Mouse (Mus musculus): ENCODE results near the gene Zim1. TPM values are rescaled to one million over a fixed set of nuclear protein-coding genes. Genes with fewer than 3 reads are reported as not detected.

Zim1 gene
- total RNA-seq (2023), result not detected

GRCm38 (mm10) chr7:6696241-6697045 is at the start of gene Zim1:
TSS of gene Zim1 (minus strand) at chr7:6696450.

GRCm38 (mm10) chr7:6730241-6730640 is 34.0 kb upstream of the Zim1 start, which contains the start of the genes Peg3 and Usp29:
TSS of gene Peg3 (minus strand) at chr7:6730431.
TSS of gene Usp29 (plus strand) at chr7:6730578.

Other genes with a start within 250 kb of the Zim1 start
- not detected for gene Olfr1336, start 240.3 kb downstream of the Zim1 start, total RNA-seq (2023)
- not detected for gene Olfr1346, start 229.3 kb downstream of the Zim1 start, total RNA-seq (2023)
- not detected for gene Olfr5, start 209.5 kb downstream of the Zim1 start, total RNA-seq (2023)
- gene Olfr1347, start 196.7 kb downstream of the Zim1 start, total RNA-seq (2023), result not detected
- not detected for gene Olfr1348, start 187.7 kb downstream of the Zim1 start, total RNA-seq (2023)
- gene Olfr1349, start 173.5 kb downstream of the Zim1 start, total RNA-seq (2023), result not detected
- not detected for gene Olfr1350, start 131.6 kb downstream of the Zim1 start, total RNA-seq (2023)
- gene Peg3, start 34.0 kb upstream of the Zim1 start, total RNA-seq (2023), result not detected
- gene Usp29, start 34.1 kb upstream of the Zim1 start, total RNA-seq (2023), result not detected

Data from B cell, adult 67 days (primary cell).